Comparison of ENCODE assay signal across 8 mouse cellular contexts in genomic region chr5:25839400-25839799, GRCm38 (mm10).
DNase-seq lines count a peak whose midpoint lies in the region; ATAC-seq lines count a peak whose summit lies in the region.

No protein-coding gene starts in this region.

- DNase-seq in CD4-positive, CD25-positive, alpha-beta regulatory T cell, adult 2 months (ENCODE audit: low read depth, low spot score): peak; percentile 54
- peak; percentile 50 for DNase-seq in neural tube, embryonic 10.5 days (ENCODE audit: extremely low spot score, low spot score)
- DNase-seq in cerebellum, adult 11 months: peak; percentile 19
- peak; percentile 25 for DNase-seq in lung, postnatal 14 days
- DNase-seq in thymus, postnatal 0 days (ENCODE audit: low spot score): peak; percentile 70

- H3K9me3 ChIP-seq in neural tube, embryonic 15.5 days (replicated peaks): no peaks in the 10 kb centered on the region
- H3K9me3 ChIP-seq in forebrain, embryonic 16.5 days (ENCODE audit: control insufficient read depth, low read length): no peaks in the 10 kb centered on the region

- H3K9ac ChIP-seq in neural tube, embryonic 15.5 days (replicated peaks): no peak overlapping the region
- no peak overlapping the region for H3K9ac ChIP-seq in forebrain, embryonic 16.5 days (replicated peaks; ENCODE audit: low read depth, low read length)

- H3K4me3 ChIP-seq in neural tube, embryonic 15.5 days (replicated peaks): no peak overlapping the region
- H3K4me3 ChIP-seq in forebrain, embryonic 16.5 days (replicated peaks; ENCODE audit: low read length): no peak overlapping the region

- no peak for ATAC-seq in CD4-positive, CD25-positive, alpha-beta regulatory T cell, adult 4 months
- no peak; the same call in 1 of the 2 replicates for ATAC-seq in neural tube, embryonic 15.5 days (ENCODE audit: low FRiP score)
- peak; percentile 29; the same call in 1 of the 2 replicates for ATAC-seq in forebrain, embryonic 16.5 days

- no peak overlapping the region for H3K4me2 ChIP-seq in neural tube, embryonic 15.5 days
- no peak overlapping the region for H3K4me2 ChIP-seq in forebrain, embryonic 16.5 days (ENCODE audit: low read length)

- H3K4me1 ChIP-seq in neural tube, embryonic 15.5 days: no peaks in the 10 kb centered on the region
- H3K4me1 ChIP-seq in forebrain, embryonic 16.5 days (replicated peaks; ENCODE audit: control insufficient read depth, insufficient read depth, low read length): no peaks in the 10 kb centered on the region

- 34% methylated on average over 4 of the region's 4 CpGs for WGBS in neural tube, embryonic 15.5 days
- WGBS in forebrain, embryonic 16.5 days: 35% methylated on average over 4 of the region's 4 CpGs

- H3K27ac ChIP-seq in neural tube, embryonic 15.5 days (replicated peaks): no peak overlapping the region
- no peak overlapping the region for H3K27ac ChIP-seq in forebrain, embryonic 16.5 days (ENCODE audit: low read length)

- no peaks in the 10 kb centered on the region for H3K27me3 ChIP-seq in neural tube, embryonic 15.5 days (replicated peaks)
- H3K27me3 ChIP-seq in forebrain, embryonic 16.5 days (replicated peaks; ENCODE audit: control insufficient read depth, insufficient read depth, low read length): no peaks in the 10 kb centered on the region

- no peaks in the 10 kb centered on the region for H3K36me3 ChIP-seq in neural tube, embryonic 15.5 days
- no peaks in the 10 kb centered on the region for H3K36me3 ChIP-seq in forebrain, embryonic 16.5 days (ENCODE audit: control insufficient read depth, insufficient read depth)

Comparison
In these comparisons a context has a peak if more than half of its experiments do, and no peak if none do; other contexts are left out.
1. DNase-seq: peak in every context shown above with its lines; median percentile 70 in thymus, postnatal 0 days; 54 in CD4-positive, CD25-positive, alpha-beta regulatory T cell, adult 2 months; 50 in neural tube, embryonic 10.5 days; 25 in lung, postnatal 14 days; 19 in cerebellum, adult 11 months.